Mouse (Mus musculus): ENCODE measurements around the gene Ero1lb. TPM values are rescaled to one million over a fixed set of nuclear protein-coding genes. Genes with fewer than 3 reads are reported as not detected.
"Not testable (repeated sequence)": the region's sequence is repeated elsewhere in the genome, so short reads cannot be mapped to it uniquely, and the experiment has no call there.

Ero1lb gene
- polyA plus RNA-seq, 1 experiment from 2014 or later = 11.9 TPM

GRCm38 (mm10) chr13:12597075-12597474 is 31.4 kb downstream of the Ero1lb start:
- not testable (repeated sequence) for H3K4me3 ChIP-seq (replicated peaks); H3K9ac ChIP-seq; ATAC-seq (ENCODE audit: low FRiP score); H3K4me2 ChIP-seq; H3K9me3 ChIP-seq; H3K4me1 ChIP-seq; H3K27me3 ChIP-seq; H3K36me3 ChIP-seq (replicated peaks); H3K27ac ChIP-seq
- WGBS = 73% methylated on average over 4 of the region's 4 CpGs

- not testable (repeated sequence) for H3K4me2 ChIP-seq; H3K4me3 ChIP-seq (replicated peaks); H3K9me3 ChIP-seq; H3K9ac ChIP-seq; H3K27ac ChIP-seq; ATAC-seq (ENCODE audit: low FRiP score); H3K4me1 ChIP-seq; H3K27me3 ChIP-seq
- H3K36me3 ChIP-seq (replicated peaks) = peaks cover 14% of the 10 kb centered on the region; the same call in 1 of the 2 replicates
Observed at GRCm38 (mm10) chr13:12610206-12610605, 44.5 kb downstream of the Ero1lb start.

GRCm38 (mm10) chr13:12614026-12614425 is 48.4 kb downstream of the Ero1lb start:
- WGBS = 91% methylated on average over 6 of the region's 6 CpGs
- not testable (repeated sequence) for H3K9me3 ChIP-seq; ATAC-seq (ENCODE audit: low FRiP score)

GRCm38 (mm10) chr13:12614591-12614990 is 48.9 kb downstream of the Ero1lb start:
- not testable (repeated sequence) for H3K9ac ChIP-seq; ATAC-seq (ENCODE audit: low FRiP score); H3K27ac ChIP-seq; H3K4me1 ChIP-seq; H3K27me3 ChIP-seq; H3K9me3 ChIP-seq; H3K4me3 ChIP-seq (replicated peaks); H3K4me2 ChIP-seq
- H3K36me3 ChIP-seq (replicated peaks) = peaks cover 32% of the 10 kb centered on the region
- 92% methylated on average over 7 of the region's 7 CpGs for WGBS

More at GRCm38 (mm10) chr13:12614026-12614425, 48.4 kb downstream of the Ero1lb start:
- H3K4me3 ChIP-seq (replicated peaks); H3K4me2 ChIP-seq; H3K9ac ChIP-seq; H3K27ac ChIP-seq; H3K4me1 ChIP-seq; H3K27me3 ChIP-seq: not testable (repeated sequence)
- H3K36me3 ChIP-seq (replicated peaks) = peaks cover 27% of the 10 kb centered on the region

- WGBS = 95% methylated on average over 10 of the region's 10 CpGs
- ATAC-seq (ENCODE audit: low FRiP score); H3K9me3 ChIP-seq; H3K9ac ChIP-seq; H3K4me3 ChIP-seq (replicated peaks); H3K4me2 ChIP-seq; H3K27me3 ChIP-seq; H3K27ac ChIP-seq; H3K4me1 ChIP-seq: not testable (repeated sequence)
- peaks cover 36% of the 10 kb centered on the region for H3K36me3 ChIP-seq (replicated peaks)
Observed at GRCm38 (mm10) chr13:12615014-12615413, 49.3 kb downstream of the Ero1lb start.

GRCm38 (mm10) chr13:12616489-12616888 is 50.8 kb downstream of the Ero1lb start:
- whole genome bisulfite sequencing = 87% methylated on average over 3 of the region's 3 CpGs
- peaks cover 49% of the 10 kb centered on the region for H3K36me3 ChIP-seq (replicated peaks)
- not testable (repeated sequence) for ATAC-seq (ENCODE audit: low FRiP score)

GRCm38 (mm10) chr13:12619808-12620207 is 54.1 kb downstream of the Ero1lb start:
- 93% methylated on average over 8 of the region's 8 CpGs for WGBS
- not testable (repeated sequence) for H3K9me3 ChIP-seq; H3K27ac ChIP-seq; H3K4me1 ChIP-seq; ATAC-seq (ENCODE audit: low FRiP score); H3K4me3 ChIP-seq (replicated peaks); H3K27me3 ChIP-seq; H3K9ac ChIP-seq; H3K4me2 ChIP-seq
- H3K36me3 ChIP-seq (replicated peaks) = peaks cover 51% of the 10 kb centered on the region

More at GRCm38 (mm10) chr13:12616489-12616888, 50.8 kb downstream of the Ero1lb start:
- not testable (repeated sequence) for H3K9me3 ChIP-seq; H3K27ac ChIP-seq; H3K4me2 ChIP-seq; H3K4me3 ChIP-seq (replicated peaks); H3K27me3 ChIP-seq; H3K4me1 ChIP-seq; H3K9ac ChIP-seq

GRCm38 (mm10) chr13:12626061-12626460 is 60.4 kb downstream of the Ero1lb start:
- H3K9ac ChIP-seq; H3K4me3 ChIP-seq (replicated peaks); H3K9me3 ChIP-seq; ATAC-seq (ENCODE audit: low FRiP score); H3K4me2 ChIP-seq; H3K4me1 ChIP-seq; H3K27ac ChIP-seq; H3K27me3 ChIP-seq: not testable (repeated sequence)
- H3K36me3 ChIP-seq (replicated peaks) = peaks cover 22% of the 10 kb centered on the region
- 92% methylated on average over 3 of the region's 3 CpGs for WGBS

- WGBS = 96% methylated on average over 8 of the region's 8 CpGs
- not testable (repeated sequence) for H3K27me3 ChIP-seq; H3K4me1 ChIP-seq; H3K9ac ChIP-seq; H3K4me2 ChIP-seq; H3K4me3 ChIP-seq (replicated peaks); H3K9me3 ChIP-seq; ATAC-seq (ENCODE audit: low FRiP score); H3K27ac ChIP-seq
- H3K36me3 ChIP-seq (replicated peaks) = peaks cover 12% of the 10 kb centered on the region
Observed at GRCm38 (mm10) chr13:12627746-12628145, 62.1 kb downstream of the Ero1lb start.

GRCm38 (mm10) chr13:12628181-12628580 is 62.5 kb downstream of the Ero1lb start:
- not testable (repeated sequence) for H3K4me2 ChIP-seq; ATAC-seq (ENCODE audit: low FRiP score); H3K4me1 ChIP-seq; H3K9ac ChIP-seq; H3K4me3 ChIP-seq (replicated peaks); H3K9me3 ChIP-seq; H3K27ac ChIP-seq; H3K27me3 ChIP-seq; H3K36me3 ChIP-seq (replicated peaks)
- WGBS = 89% methylated on average over 5 of the region's 5 CpGs

- H3K4me3 ChIP-seq (replicated peaks); H3K4me1 ChIP-seq; H3K27me3 ChIP-seq; H3K36me3 ChIP-seq (replicated peaks); H3K4me2 ChIP-seq; H3K9ac ChIP-seq; H3K27ac ChIP-seq; ATAC-seq (ENCODE audit: low FRiP score); H3K9me3 ChIP-seq: not testable (repeated sequence)
- 94% methylated on average over 5 of the region's 5 CpGs for WGBS
Observed at GRCm38 (mm10) chr13:12630252-12630651, 64.6 kb downstream of the Ero1lb start.

- not testable (repeated sequence) for H3K27me3 ChIP-seq; H3K4me3 ChIP-seq (replicated peaks); ATAC-seq (ENCODE audit: low FRiP score); H3K36me3 ChIP-seq (replicated peaks); H3K27ac ChIP-seq; H3K9ac ChIP-seq; H3K4me2 ChIP-seq; H3K4me1 ChIP-seq; H3K9me3 ChIP-seq
- WGBS = 89% methylated on average over 1 of the region's 6 CpGs
Observed at GRCm38 (mm10) chr13:12634941-12635588, 69.4 kb downstream of the Ero1lb start.

- not testable (repeated sequence) for H3K4me1 ChIP-seq; H3K27me3 ChIP-seq; H3K4me2 ChIP-seq; H3K27ac ChIP-seq; H3K9me3 ChIP-seq; H3K4me3 ChIP-seq (replicated peaks); H3K36me3 ChIP-seq (replicated peaks); ATAC-seq (ENCODE audit: low FRiP score); H3K9ac ChIP-seq
- WGBS = 86% methylated on average over 4 of the region's 4 CpGs
Observed at GRCm38 (mm10) chr13:12642795-12643194, 77.1 kb downstream of the Ero1lb start.
